Mouse (Mus musculus): ENCODE measurements around the gene Eif3f. TPM values are rescaled to one million over a fixed set of nuclear protein-coding genes. Genes with fewer than 3 reads are reported as not detected.

The Eif3f gene
- polyA plus RNA-seq (2017; shearing (Covaris generic)): 100 to 1,000 TPM; 153 to 182 TPM

DNA sequence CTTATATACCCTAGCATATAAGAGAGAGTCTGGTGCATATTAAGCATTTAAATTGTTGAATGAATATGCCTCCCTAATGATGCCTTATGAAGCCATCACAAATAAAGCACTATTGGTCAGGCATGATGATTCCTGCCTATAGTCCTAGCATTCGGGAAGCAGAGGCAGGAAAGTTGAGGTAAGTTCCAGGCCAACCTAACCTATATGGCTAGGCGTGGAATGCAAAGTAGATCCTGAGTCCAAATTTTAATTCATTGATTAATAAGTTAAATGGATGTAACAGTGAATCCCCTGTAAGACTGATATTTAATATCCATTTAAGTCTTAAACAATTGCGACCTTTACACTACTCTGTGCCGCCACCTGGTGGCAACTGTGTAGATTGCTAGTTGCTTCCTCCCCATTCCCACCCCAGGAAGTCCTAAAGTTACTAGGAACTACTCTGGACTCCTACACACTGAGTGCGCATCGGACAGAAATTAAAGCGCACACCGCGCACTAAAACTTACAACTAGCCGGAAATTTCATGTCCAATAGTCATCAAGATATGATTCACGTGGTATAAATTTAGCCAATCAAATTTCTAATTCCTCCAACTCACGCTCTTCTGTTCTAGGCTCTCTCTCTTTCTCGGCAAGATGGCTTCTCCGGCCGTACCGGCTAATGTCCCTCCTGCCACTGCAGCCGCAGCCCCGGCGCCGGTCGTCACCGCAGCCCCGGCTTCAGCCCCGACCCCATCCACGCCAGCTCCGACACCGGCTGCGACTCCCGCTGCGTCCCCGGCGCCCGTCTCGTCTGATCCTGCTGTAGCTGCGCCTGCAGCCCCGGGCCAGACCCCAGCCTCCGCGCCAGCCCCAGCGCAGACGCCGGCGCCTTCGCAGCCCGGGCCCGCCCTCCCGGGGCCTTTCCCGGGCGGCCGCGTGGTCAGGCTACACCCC lies at the start of gene Eif3f:
Gene Eif3f (plus strand): TSS at position 624 of the 938 bp plus-strand sequence.

DNA sequence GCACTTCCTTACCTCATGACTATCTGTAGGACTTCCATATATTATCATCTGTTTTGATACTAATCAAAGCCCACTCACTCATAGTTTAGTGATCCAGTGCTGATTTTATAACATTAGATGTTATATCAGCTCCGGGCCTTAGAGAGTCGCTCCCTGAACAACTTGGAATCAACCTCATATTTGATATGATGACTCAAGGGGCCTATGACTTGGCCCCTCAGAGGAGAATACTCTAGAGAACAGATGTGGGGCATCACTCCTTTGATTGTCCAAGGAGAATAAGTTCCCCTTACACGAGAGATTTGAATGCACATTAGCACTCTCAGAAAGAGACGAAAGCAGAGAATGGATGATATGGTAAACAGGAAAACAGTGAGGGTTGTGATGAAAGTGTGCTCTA lies 49.3 kb upstream of the Eif3f start, which contains the start of gene Olfr518:
Gene Olfr518 (minus strand): TSS at position 101 of the 400 bp plus-strand sequence.

DNA sequence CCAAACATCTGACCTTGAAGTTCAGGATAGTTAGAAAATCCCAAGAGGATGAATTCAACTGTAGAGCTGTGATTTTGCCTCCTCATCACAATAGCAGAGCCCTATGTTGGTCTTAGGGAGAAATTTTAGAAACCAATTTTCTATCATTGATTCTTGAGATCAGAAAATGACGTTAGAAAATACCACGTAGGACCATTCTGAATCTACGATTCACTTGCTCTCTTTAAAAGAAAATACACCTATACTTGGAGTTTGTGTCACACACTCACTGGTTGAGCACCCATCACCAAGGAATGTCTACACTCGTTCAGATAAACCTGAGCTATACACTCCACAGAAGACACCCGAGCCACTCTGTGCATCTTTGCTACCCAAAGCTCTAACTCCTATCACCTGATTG lies 39.9 kb upstream of the Eif3f start, which contains the start of gene Olfr519:
Gene Olfr519 (minus strand): TSS at position 101 of the 400 bp plus-strand sequence.

DNA sequence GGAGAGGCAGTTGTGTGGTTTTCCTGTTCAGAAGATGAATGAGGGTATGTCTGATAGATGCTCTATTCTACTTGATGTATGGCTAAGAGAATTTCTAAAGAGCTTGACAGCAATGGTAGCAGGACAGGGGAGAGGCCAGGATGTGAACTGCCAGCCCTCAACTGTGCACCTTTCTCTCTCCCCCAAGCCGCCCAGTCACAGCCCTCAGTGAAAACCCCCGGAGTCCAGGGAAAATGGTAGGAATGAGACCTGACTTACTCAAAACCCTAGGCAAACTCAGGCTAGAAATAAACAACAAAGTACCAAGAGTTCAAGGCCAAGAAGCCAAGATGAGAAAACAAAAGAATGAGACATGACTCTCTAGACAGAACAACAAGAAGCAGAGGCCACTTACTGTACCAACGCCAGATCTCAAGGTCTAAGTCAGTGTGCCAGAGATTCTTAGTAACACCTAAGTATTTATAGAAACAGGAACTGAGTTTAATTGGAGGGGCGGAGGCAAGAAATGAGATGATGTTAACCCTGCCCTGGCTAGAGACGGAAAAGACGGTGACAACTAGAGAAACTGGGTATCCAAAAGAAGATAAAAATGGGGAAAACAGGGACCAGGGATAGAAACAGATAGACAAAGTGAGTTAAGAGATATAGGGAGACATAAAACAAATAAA lies 4.4 kb upstream of the Eif3f start, which contains the start of gene Nlrp10:
Gene Nlrp10 (minus strand): TSS at position 453 of the 668 bp plus-strand sequence.

DNA sequence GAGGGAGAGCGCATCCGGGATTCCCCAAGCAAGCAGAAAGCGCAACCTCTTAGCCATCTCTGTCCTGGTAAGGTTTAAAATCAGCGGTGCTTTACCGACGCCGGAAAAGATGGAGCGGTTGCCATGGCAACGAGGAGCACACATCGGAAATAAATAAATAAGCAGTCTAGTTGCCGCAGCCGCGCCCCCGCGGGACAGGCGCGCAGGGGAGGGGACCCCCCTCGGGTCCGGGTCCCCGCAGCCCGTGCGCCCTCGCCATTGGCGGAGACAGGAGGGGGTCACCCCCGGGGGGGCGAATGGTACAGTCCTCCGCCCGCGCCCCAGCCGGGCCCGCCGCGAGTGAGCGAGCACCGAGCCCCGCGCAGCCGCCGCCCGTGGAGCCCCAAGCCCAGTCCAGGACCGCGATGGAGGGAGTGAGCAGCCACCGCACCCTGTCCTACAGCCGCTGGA lies 16.1 kb downstream of the Eif3f start, which contains the start of gene Tub:
Gene Tub (plus strand): TSS at position 27 of the 450 bp plus-strand sequence.

Other genes with a start within 250 kb of the Eif3f start
- gene Olfr512, start 221.1 kb upstream of the Eif3f start, polyA plus RNA-seq (2017; shearing (Covaris generic)): not detected
- gene Olfr513, start 183.4 kb upstream of the Eif3f start, polyA plus RNA-seq (2017; shearing (Covaris generic)): not detected
- not detected for gene Olfr514, start 108.4 kb upstream of the Eif3f start, polyA plus RNA-seq (2017; shearing (Covaris generic))
- not detected for gene Olfr516, start 83.9 kb upstream of the Eif3f start, polyA plus RNA-seq (2017; shearing (Covaris generic))
- not detected for gene Olfr517, start 62.0 kb upstream of the Eif3f start, polyA plus RNA-seq (2017; shearing (Covaris generic))
- under 1 TPM in 1 of 2 experiments, not detected in 1; 0.41 TPM for gene Olfr518, start 49.4 kb upstream of the Eif3f start, polyA plus RNA-seq (2017; shearing (Covaris generic))
- not detected for gene Olfr519, start 40.0 kb upstream of the Eif3f start, polyA plus RNA-seq (2017; shearing (Covaris generic))
- not detected for gene Nlrp10, start 4.2 kb upstream of the Eif3f start, polyA plus RNA-seq (2017; shearing (Covaris generic))
- under 1 TPM; 0.26 to 0.76 TPM for gene Tub, start 15.9 kb downstream of the Eif3f start, polyA plus RNA-seq (2017; shearing (Covaris generic))
- under 1 TPM in 1 of 2 experiments, not detected in 1; 0.11 TPM for gene Ric3, start 148.9 kb downstream of the Eif3f start, polyA plus RNA-seq (2017; shearing (Covaris generic))
- under 1 TPM in 1 of 2 experiments, not detected in 1; 0.14 TPM for gene Lmo1, start 240.8 kb downstream of the Eif3f start, polyA plus RNA-seq (2017; shearing (Covaris generic))